36 mouse cellular contexts compared by ENCODE assay signal in the genomic region with DNA sequence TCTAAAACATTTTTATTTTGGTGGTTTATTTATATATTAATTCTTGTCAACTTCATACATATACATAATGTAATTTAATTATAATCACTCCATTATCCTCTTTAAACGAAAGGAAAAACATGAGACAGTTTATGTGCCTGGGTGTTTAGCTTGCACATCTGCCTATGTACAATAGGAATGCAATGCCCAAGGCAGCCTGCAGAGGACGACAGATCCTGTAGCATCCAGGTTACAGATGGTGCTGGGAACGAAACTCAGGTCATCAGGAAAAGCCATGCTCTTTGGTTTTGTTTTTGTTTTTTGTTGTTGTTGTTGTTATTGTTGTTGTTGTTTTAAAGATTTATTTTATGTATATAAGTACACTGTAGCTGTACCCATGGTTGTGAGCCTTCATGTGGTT. TPM values are rescaled to one million over a fixed set of nuclear protein-coding genes. Genes with fewer than 3 reads are reported as not detected.
DNase-seq lines count a peak whose midpoint lies in the region; ATAC-seq and TF ChIP-seq lines count a peak whose summit lies in the region.
"Had no signal": no experiment of that assay in that cellular context is flagged by ENCODE, and none has a peak within 500 bp of the region (broad histone marks: within the 10 kb centered on the region; RNA-seq: fewer than 3 reads in every experiment).

No protein-coding gene starts in this region.

- H3K9ac ChIP-seq in liver, postnatal 0 days (replicated peaks) = no peak overlapping the region
- H3K9ac ChIP-seq in liver, embryonic 11.5 days (ENCODE audit: low read depth, low read length) = no peak overlapping the region
- H3K9ac ChIP-seq in MEL (ENCODE audit: control insufficient read depth, low read depth, low read length, poor library complexity, severe bottlenecking) = no peak overlapping the region
- no peak overlapping the region for H3K9ac ChIP-seq in stomach, postnatal 0 days (ENCODE audit: low read length)
- H3K9ac ChIP-seq: embryonic facial prominence, embryonic 12.5 days; embryonic facial prominence, embryonic 15.5 days; forebrain, postnatal 0 days; heart, embryonic 12.5 days; heart, embryonic 15.5 days; hindbrain, embryonic 13.5 days had no signal

- no peaks in the 10 kb centered on the region for H3K79me2 ChIP-seq in MEL (ENCODE audit: control insufficient read depth, insufficient read depth, low read length, poor library complexity)

- no peak for ATAC-seq in liver, postnatal 0 days
- ATAC-seq in liver, embryonic 11.5 days (replicated peaks; ENCODE audit: low FRiP score) = no peak
- no peak for ATAC-seq in stomach, postnatal 0 days (ENCODE audit: low FRiP score, low TSS enrichment)
- ATAC-seq: CD4-positive, CD25-positive, alpha-beta regulatory T cell, adult 4 months; forebrain, embryonic 14.5 days; forebrain, postnatal 0 days; hindbrain, embryonic 16.5 days had no signal

- no peak overlapping the region for H3K4me2 ChIP-seq in liver, postnatal 0 days (ENCODE audit: low read depth, low read length)
- no peak overlapping the region for H3K4me2 ChIP-seq in liver, embryonic 11.5 days
- no peak overlapping the region for H3K4me2 ChIP-seq in stomach, postnatal 0 days (replicated peaks; ENCODE audit: low read depth)
- H3K4me2 ChIP-seq: embryonic facial prominence, embryonic 12.5 days; embryonic facial prominence, embryonic 15.5 days; heart, embryonic 12.5 days; heart, embryonic 15.5 days; hindbrain, embryonic 13.5 days had no signal

- H3K9me3 ChIP-seq in liver, postnatal 0 days (ENCODE audit: low read length) = peaks cover 5% of the 10 kb centered on the region; the same call in 1 of the 2 replicates
- H3K9me3 ChIP-seq in liver, embryonic 11.5 days (ENCODE audit: control insufficient read depth, low read length) = no peaks in the 10 kb centered on the region; the same call in 1 of the 2 replicates
- H3K9me3 ChIP-seq in MEL (replicated peaks; ENCODE audit: insufficient read depth, low read length) = no peaks in the 10 kb centered on the region
- no peaks in the 10 kb centered on the region for H3K9me3 ChIP-seq in stomach, postnatal 0 days (ENCODE audit: control insufficient read depth, low read length)
- H3K9me3 ChIP-seq: embryonic facial prominence, embryonic 15.5 days; heart, embryonic 15.5 days; hindbrain, embryonic 13.5 days had no signal

- TF ChIP-seq CTCF in liver, postnatal 0 days (IDR thresholded peaks at IDR 0.05; ENCODE audit: low read depth) = peak; percentile 36
- peak; percentile 27; the same call in 1 of the 2 replicates for TF ChIP-seq CTCF in testis, adult 2 months (IDR thresholded peaks at IDR 0.05; ENCODE audit: control insufficient read depth, insufficient read depth, insufficient replicate concordance, low read depth, low read length)
- TF ChIP-seq CTCF in MEL (IDR thresholded peaks at IDR 0.05 in 2 of 3, conservative IDR thresholded peaks at IDR 0.05 in 1 of 3; ENCODE audit: control insufficient read depth in 1 of 3, insufficient read depth in 1 of 3, low read depth in 2 of 3, low read length in 3 of 3, poor library complexity in 1 of 3, severe bottlenecking in 1 of 3) = peak in 2 of 3 experiments; percentile 8 to 21; a peak in 2 of 6 replicates
- 0 out of 2 replicates have a peak, but pooled peaks have one; percentile 6 for TF ChIP-seq CTCF in stomach, postnatal 0 days (IDR thresholded peaks at IDR 0.05; ENCODE audit: low read depth)

- no peaks in the 10 kb centered on the region for H3K36me3 ChIP-seq in liver, postnatal 0 days (replicated peaks; ENCODE audit: insufficient read depth, low read length)
- no peaks in the 10 kb centered on the region for H3K36me3 ChIP-seq in liver, embryonic 11.5 days (ENCODE audit: control insufficient read depth, insufficient read depth, low read length)
- H3K36me3 ChIP-seq in testis, adult 2 months (ENCODE audit: control insufficient read depth, insufficient read depth, low read length) = no peaks in the 10 kb centered on the region
- H3K36me3 ChIP-seq in MEL (ENCODE audit: control insufficient read depth in 1 of 2, insufficient read depth in 2 of 2, low read length in 2 of 2) = peaks cover 0 to 5% of the 10 kb centered on the region in 2 experiments; a peak in 2 of 4 replicates
- H3K36me3 ChIP-seq in stomach, postnatal 0 days (ENCODE audit: control insufficient read depth, insufficient read depth, low read length) = no peaks in the 10 kb centered on the region
- H3K36me3 ChIP-seq: embryonic facial prominence, embryonic 12.5 days; embryonic facial prominence, embryonic 15.5 days; G1E; heart, embryonic 12.5 days; heart, embryonic 15.5 days; hindbrain, embryonic 10.5 days; hindbrain, embryonic 13.5 days had no signal

- TF ChIP-seq POLR2A in testis, adult 2 months (IDR thresholded peaks at IDR 0.05; ENCODE audit: control insufficient read depth, low read depth, low read length) = no peak
- TF ChIP-seq POLR2A in MEL (IDR thresholded peaks at IDR 0.05; ENCODE audit: control insufficient read depth in 1 of 2, insufficient read depth in 1 of 2, low read depth in 1 of 2, low read length in 2 of 2, poor library complexity in 1 of 2) = no peak

- no peak overlapping the region for H3K27ac ChIP-seq in liver, postnatal 0 days (ENCODE audit: low read depth)
- H3K27ac ChIP-seq in liver, embryonic 11.5 days (ENCODE audit: low read depth, low read length) = no peak overlapping the region
- H3K27ac ChIP-seq in testis, adult 2 months (ENCODE audit: control insufficient read depth, insufficient read depth, low read depth, low read length) = no peak overlapping the region
- no peak overlapping the region for H3K27ac ChIP-seq in MEL (ENCODE audit: control insufficient read depth, low read depth, low read length)
- no peak overlapping the region for H3K27ac ChIP-seq in stomach, postnatal 0 days (replicated peaks)
- H3K27ac ChIP-seq: embryonic facial prominence, embryonic 12.5 days; embryonic facial prominence, embryonic 15.5 days; gastrocnemius, adult 2 months; heart, embryonic 15.5 days; hindbrain, embryonic 10.5 days; hindbrain, embryonic 13.5 days had no signal

- TF ChIP-seq RAD21 in MEL (IDR thresholded peaks at IDR 0.05; ENCODE audit: low read depth, low read length) = no peak; the same call in 1 of the 2 replicates

- no peak overlapping the region for H3K4me3 ChIP-seq in liver, postnatal 0 days (ENCODE audit: low read depth, low read length)
- no peak overlapping the region for H3K4me3 ChIP-seq in liver, embryonic 11.5 days (ENCODE audit: low read depth, low read length)
- no peak overlapping the region for H3K4me3 ChIP-seq in testis, adult 2 months (ENCODE audit: control insufficient read depth, low read depth, low read length)
- no peak overlapping the region for H3K4me3 ChIP-seq in MEL (ENCODE audit: control insufficient read depth in 1 of 2, insufficient read depth in 1 of 2, low read depth in 2 of 2, low read length in 2 of 2)
- no peak overlapping the region for H3K4me3 ChIP-seq in stomach, postnatal 0 days (ENCODE audit: low read depth, low read length)
- H3K4me3 ChIP-seq: embryonic facial prominence, embryonic 12.5 days; embryonic facial prominence, embryonic 15.5 days; gastrocnemius, adult 2 months; heart, embryonic 12.5 days; heart, embryonic 15.5 days; hindbrain, embryonic 10.5 days; hindbrain, embryonic 13.5 days had no signal

- 94% methylated on average over 3 of the region's 3 CpGs for WGBS in liver, postnatal 0 days (ENCODE audit: insufficient replicate concordance)
- 86% methylated on average over 3 of the region's 3 CpGs for WGBS in liver, embryonic 11.5 days
- 85% methylated on average over 3 of the region's 3 CpGs for WGBS in stomach, postnatal 0 days

- DNase-seq in liver, postnatal 0 days = no peak
- DNase-seq in liver, embryonic 11.5 days (ENCODE audit: low spot score) = no peak
- no peak for DNase-seq in testis, postnatal 10 days (ENCODE audit: low spot score)
- no peak for DNase-seq in MEL (ENCODE audit: low read depth, low spot score)
- no peak for DNase-seq in stomach, postnatal 0 days (ENCODE audit: low spot score)
- DNase-seq in adrenal gland, postnatal 4 days (ENCODE audit: low spot score in 2 of 2) = no peak
- no peak for DNase-seq in retina, embryonic 14.5 days (ENCODE audit: low spot score)
- DNase-seq: adrenal gland, postnatal 10 days; adrenal gland, postnatal 36 days; cerebellum, adult 11 months; cerebellum, adult 2 months; cerebellum, adult 9-11 months; cerebellum, postnatal 25 days; forebrain, postnatal 0 days; gastrocnemius, adult 2 months; gastrocnemius, postnatal 25 days; heart, adult 18-20 months; heart, postnatal 10 days; heart, postnatal 36 days had no signal

- TF ChIP-seq EP300 in liver, postnatal 0 days (IDR thresholded peaks at IDR 0.05; ENCODE audit: low read depth) = no peak
- no peak for TF ChIP-seq EP300 in MEL (IDR thresholded peaks at IDR 0.05; ENCODE audit: low read depth in 1 of 2, low read length in 2 of 2)
- no peak for TF ChIP-seq EP300 in stomach, postnatal 0 days (optimal IDR thresholded peaks at IDR 0.05)

- H3K4me1 ChIP-seq in liver, postnatal 0 days (ENCODE audit: insufficient read depth) = peaks cover 5% of the 10 kb centered on the region
- H3K4me1 ChIP-seq in liver, embryonic 11.5 days (replicated peaks; ENCODE audit: control insufficient read depth, insufficient read depth, low read length) = peaks cover 4% of the 10 kb centered on the region; the same call in 1 of the 2 replicates
- no peaks in the 10 kb centered on the region for H3K4me1 ChIP-seq in testis, adult 2 months (ENCODE audit: control insufficient read depth, insufficient read depth, low read length)
- peaks cover 0 to 5% of the 10 kb centered on the region in 2 experiments; a peak in 3 of 4 replicates for H3K4me1 ChIP-seq in MEL (ENCODE audit: control insufficient read depth in 1 of 2, insufficient read depth in 2 of 2, low read length in 2 of 2)
- no peaks in the 10 kb centered on the region for H3K4me1 ChIP-seq in stomach, postnatal 0 days (replicated peaks; ENCODE audit: control insufficient read depth, insufficient read depth)
- H3K4me1 ChIP-seq: embryonic facial prominence, embryonic 15.5 days; hindbrain, embryonic 13.5 days had no signal

- H3K27me3 ChIP-seq in liver, postnatal 0 days (ENCODE audit: insufficient read depth, low read length) = no peaks in the 10 kb centered on the region
- no peaks in the 10 kb centered on the region for H3K27me3 ChIP-seq in liver, embryonic 11.5 days (replicated peaks; ENCODE audit: control insufficient read depth, insufficient read depth, low read length)
- no peaks in the 10 kb centered on the region for H3K27me3 ChIP-seq in testis, adult 2 months (ENCODE audit: control insufficient read depth, insufficient read depth, low read length)
- no peaks in the 10 kb centered on the region for H3K27me3 ChIP-seq in MEL (ENCODE audit: control insufficient read depth in 1 of 2, insufficient read depth in 2 of 2, low read length in 2 of 2)
- H3K27me3 ChIP-seq in stomach, postnatal 0 days (ENCODE audit: control insufficient read depth, insufficient read depth, low read length) = no peaks in the 10 kb centered on the region
- H3K27me3 ChIP-seq: embryonic facial prominence, embryonic 12.5 days; embryonic facial prominence, embryonic 15.5 days; heart, embryonic 12.5 days; heart, embryonic 15.5 days; hindbrain, embryonic 13.5 days had no signal

RNA-seq across cellular contexts. Expression of gene Gm49496, which starts 10.4 kb away (rescaled TPM):
- polyA plus RNA-seq in liver, postnatal 0 days (2015; fragmentation: Nextera tagmentation; extraction: Ambion mirVana) = 0.14 TPM in 1 of 2 replicates, not detected in the other
- polyA plus RNA-seq in liver, embryonic 11.5 days (2014; fragmentation: Nextera tagmentation; extraction: Ambion mirVana) = not detected in 2 replicates
- polyA plus RNA-seq in testis, adult 2 months (2012; rRNA removed) = not detected in 2 replicates
- 0.13 TPM in 1 of 2 replicates, not detected in the other for total RNA-seq in MEL (2012; rRNA removed)
- polyA plus RNA-seq in MEL (2012; ENCODE audit: insufficient read depth in 1 of 2, insufficient read length in 2 of 2, low read depth in 1 of 2, low replicate concordance in 2 of 2, missing spikeins in 1 of 2) = under 1 TPM in 1 of 2 experiments, not detected in 1; 0.26 TPM
- polyA plus RNA-seq in stomach, postnatal 0 days (2015; fragmentation: Nextera tagmentation; extraction: Ambion mirVana) = not detected in 2 replicates
- total RNA-seq in adrenal gland, postnatal 4 days (2021) = under 1 TPM in 1 of 2 experiments, not detected in 1; 0.31 TPM
- total RNA-seq: adrenal gland, adult 18-20 months; adrenal gland, postnatal 10 days; adrenal gland, postnatal 36 days; common myeloid progenitor, adult 5-6 weeks; forebrain, postnatal 0 days; G1E; gastrocnemius, adult 2 months; gastrocnemius, postnatal 25 days; heart, adult 18-20 months; heart, postnatal 10 days; heart, postnatal 36 days had no signal
- polyA plus RNA-seq: C2C12; CD4-positive, CD25-positive, alpha-beta regulatory T cell, adult 4 months; cerebellum, adult 2 months; embryonic facial prominence, embryonic 12.5 days; embryonic facial prominence, embryonic 15.5 days; forebrain, embryonic 11.5 days; forebrain, embryonic 14.5 days; forebrain, postnatal 0 days; frontal cortex, adult 2 months; G1E; gonadal fat pad, adult 2 months; heart, embryonic 12.5 days; heart, embryonic 15.5 days; hindbrain, embryonic 10.5 days; hindbrain, embryonic 13.5 days; hindbrain, embryonic 16.5 days had no signal

RNA-seq across cellular contexts. Expression of gene Gm10198, which starts 32.4 kb away (rescaled TPM):
- polyA plus RNA-seq in liver, postnatal 0 days (2015; fragmentation: Nextera tagmentation; extraction: Ambion mirVana) = not detected in 2 replicates
- polyA plus RNA-seq in liver, embryonic 11.5 days (2014; fragmentation: Nextera tagmentation; extraction: Ambion mirVana) = not detected in 2 replicates
- polyA plus RNA-seq in testis, adult 2 months (2012; rRNA removed) = not detected in 2 replicates
- total RNA-seq in MEL (2012; rRNA removed) = not detected in 2 replicates
- not detected for polyA plus RNA-seq in MEL (2012; ENCODE audit: insufficient read depth in 1 of 2, insufficient read length in 2 of 2, low read depth in 1 of 2, low replicate concordance in 2 of 2, missing spikeins in 1 of 2)
- not detected in 2 replicates for polyA plus RNA-seq in stomach, postnatal 0 days (2015; fragmentation: Nextera tagmentation; extraction: Ambion mirVana)
- total RNA-seq in adrenal gland, postnatal 4 days (2021) = not detected
- total RNA-seq: adrenal gland, adult 18-20 months; adrenal gland, postnatal 10 days; adrenal gland, postnatal 36 days; common myeloid progenitor, adult 5-6 weeks; forebrain, postnatal 0 days; G1E; gastrocnemius, adult 2 months; gastrocnemius, postnatal 25 days; heart, adult 18-20 months; heart, postnatal 10 days; heart, postnatal 36 days had no signal
- polyA plus RNA-seq: C2C12; CD4-positive, CD25-positive, alpha-beta regulatory T cell, adult 4 months; cerebellum, adult 2 months; embryonic facial prominence, embryonic 12.5 days; embryonic facial prominence, embryonic 15.5 days; forebrain, embryonic 11.5 days; forebrain, embryonic 14.5 days; forebrain, postnatal 0 days; frontal cortex, adult 2 months; G1E; gonadal fat pad, adult 2 months; heart, embryonic 12.5 days; heart, embryonic 15.5 days; hindbrain, embryonic 10.5 days; hindbrain, embryonic 13.5 days; hindbrain, embryonic 16.5 days had no signal
